Mouse (Mus musculus) megakaryocyte, embryonic 14.5 days (primary cell): ENCODE data around the gene Fbxl18.

Source experiments
- FLI1 ChIP-seq: IDR thresholded peaks from 2 replicates; pipeline ENCODE4 v1.6.1; 2012; ENCODE audit warnings: low read length, inconsistent platforms, mixed read lengths
- GATA1 ChIP-seq: IDR thresholded peaks from 3 replicates; pipeline ENCODE4 v1.6.1; 2012; ENCODE audit warnings: mixed read lengths, low read length, inconsistent platforms, borderline replicate concordance

DNA sequence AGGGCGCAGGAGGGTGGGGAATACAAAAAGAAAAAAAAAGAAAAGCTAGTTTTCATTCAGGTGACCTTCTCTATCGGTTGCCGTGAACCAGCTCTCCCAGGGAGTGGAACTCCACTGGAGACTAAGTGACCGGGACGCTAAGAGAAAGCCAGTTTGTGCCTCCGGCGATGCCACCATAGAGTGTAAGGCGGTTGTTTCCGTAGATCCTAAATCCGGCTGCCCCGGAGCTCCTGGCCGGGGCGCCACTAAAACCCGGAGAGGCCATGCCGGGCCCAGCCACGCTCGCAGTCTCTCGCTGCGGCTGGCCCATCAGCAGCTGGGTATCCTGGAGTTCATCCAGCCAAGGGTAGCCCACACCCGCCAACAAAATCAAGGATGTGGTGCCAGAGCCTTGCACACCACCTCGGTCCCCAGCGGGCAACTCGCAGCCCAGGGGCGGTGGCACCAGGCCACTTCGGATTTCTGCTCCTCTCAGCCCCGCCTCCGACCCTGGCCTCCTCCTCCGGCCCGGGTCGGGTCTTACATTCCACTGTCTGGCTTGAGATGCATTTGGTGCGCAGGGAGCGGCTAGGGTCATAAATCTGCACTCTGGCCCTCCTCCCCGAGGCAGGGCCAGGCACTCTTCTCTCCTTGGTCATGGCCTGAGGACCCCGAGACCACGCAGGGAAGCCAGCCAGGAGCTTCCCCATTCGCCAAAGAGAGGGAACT lies 73.8 kb downstream of the Fbxl18 start:
- TF ChIP-seq GATA1 = no peak
- TF ChIP-seq FLI1 = no peak
